Mouse (Mus musculus) common myeloid progenitor, adult 5-6 weeks (primary cell): Measurements from ENCODE around the gene Rnls. TPM values are rescaled to one million over a fixed set of nuclear protein-coding genes. Genes with fewer than 3 reads are reported as not detected.

Experiments used
- ATAC-seq: replicated peaks from 2 replicates; pipeline ENCODE4 v1.8.0; 2016; ENCODE audit warnings: low read depth, mild to moderate bottlenecking, moderate TSS enrichment, inconsistent platforms; ENCODE audit not compliant: poor library complexity, severe bottlenecking
- total RNA-seq: library from RNA; stranded (forward); fragments of 200-1000, 187-1606 nt; gene quantifications from 2 replicates; pipeline ENCODE4 v1.2.3, GENCODE M21; 2017

The Rnls gene
- total RNA-seq, 1 experiment from 2014 or later, result 1.9 TPM

- ATAC-seq, result no peak
These were observed 127.7 kb downstream of the Rnls start for GRCm38 (mm10) chr19:33264224-33264993.

- 0 out of 2 replicates have a peak, but pooled peaks have one; percentile 29 for ATAC-seq
These were observed 129.7 kb downstream of the Rnls start for GRCm38 (mm10) chr19:33262421-33262820.

GRCm38 (mm10) chr19:33259164-33259563 lies 132.9 kb downstream of the Rnls start:
- no peak for ATAC-seq

GRCm38 (mm10) chr19:33253893-33254292 lies 138.2 kb downstream of the Rnls start:
- ATAC-seq, result no peak

GRCm38 (mm10) chr19:33252226-33252625 lies 139.9 kb downstream of the Rnls start:
- no peak for ATAC-seq

- ATAC-seq, result no peak
These were observed 147.9 kb downstream of the Rnls start for GRCm38 (mm10) chr19:33244196-33244595.

- no peak for ATAC-seq
These were observed 151.7 kb downstream of the Rnls start for GRCm38 (mm10) chr19:33240386-33240785.

GRCm38 (mm10) chr19:33232902-33233301 lies 159.2 kb downstream of the Rnls start:
- no peak for ATAC-seq

- ATAC-seq, result peak; percentile 65
These were observed 160.8 kb downstream of the Rnls start for GRCm38 (mm10) chr19:33231303-33231702.

- peak; percentile 48 for ATAC-seq
These were observed 165.1 kb downstream of the Rnls start for GRCm38 (mm10) chr19:33227004-33227403.

GRCm38 (mm10) chr19:33225858-33226705 lies 166.0 kb downstream of the Rnls start:
- no peak for ATAC-seq

GRCm38 (mm10) chr19:33225002-33225376 lies 167.1 kb downstream of the Rnls start:
- ATAC-seq, result no peak

- peak; percentile 61 for ATAC-seq
These were observed 167.7 kb downstream of the Rnls start for GRCm38 (mm10) chr19:33224181-33225001.

GRCm38 (mm10) chr19:33223766-33224165 lies 168.3 kb downstream of the Rnls start:
- ATAC-seq, result no peak

- no peak for ATAC-seq
These were observed 168.8 kb downstream of the Rnls start for GRCm38 (mm10) chr19:33223276-33223675.

- peak; percentile 71 for ATAC-seq
These were observed 169.4 kb downstream of the Rnls start for GRCm38 (mm10) chr19:33222595-33223223.

- no peak for ATAC-seq
These were observed 174.2 kb downstream of the Rnls start for GRCm38 (mm10) chr19:33217791-33218300.

GRCm38 (mm10) chr19:33209709-33210108 lies 182.4 kb downstream of the Rnls start:
- no peak for ATAC-seq

- no peak for ATAC-seq
These were observed 184.1 kb downstream of the Rnls start for GRCm38 (mm10) chr19:33207991-33208390.

GRCm38 (mm10) chr19:33205389-33205788 lies 186.7 kb downstream of the Rnls start:
- ATAC-seq, result 0 out of 2 replicates have a peak, but pooled peaks have one; percentile 32
